ENCODE assay signal across 10 mouse cellular contexts in genomic region chr8:120418188-120418587, GRCm38 (mm10).
A peak's percentile ranks its signal among the peaks of the same experiment; 100 is the strongest.
DNase-seq lines count a peak whose midpoint lies in the region; ATAC-seq and TF ChIP-seq lines count a peak whose summit lies in the region.
"Had no signal": no experiment of that assay in that cellular context is flagged by ENCODE, and none has a peak within 500 bp of the region (broad histone marks: within the 10 kb centered on the region; RNA-seq: fewer than 3 reads in every experiment).

No protein-coding gene starts in this region.

- H3K36me3 ChIP-seq in lung, embryonic 14.5 days (ENCODE audit: insufficient read depth), result no peaks in the 10 kb centered on the region
- no peaks in the 10 kb centered on the region for H3K36me3 ChIP-seq in embryonic facial prominence, embryonic 12.5 days
- H3K36me3 ChIP-seq in hindbrain, embryonic 13.5 days, result no peaks in the 10 kb centered on the region
- no peaks in the 10 kb centered on the region for H3K36me3 ChIP-seq in limb, embryonic 12.5 days

- no peaks in the 10 kb centered on the region for H3K27me3 ChIP-seq in lung, embryonic 14.5 days (ENCODE audit: insufficient read depth, low read length)
- H3K27me3 ChIP-seq in embryonic facial prominence, embryonic 12.5 days, result 0 out of 2 replicates have a peak, but pooled peaks cover 3% of the 10 kb centered on the region
- H3K27me3 ChIP-seq in hindbrain, embryonic 13.5 days, result 0 out of 2 replicates have a peak, but pooled peaks cover 2% of the 10 kb centered on the region
- H3K27me3 ChIP-seq in limb, embryonic 12.5 days, result peaks cover 13% of the 10 kb centered on the region

- no peak for DNase-seq in lung, embryonic 14.5 days
- no peak for DNase-seq in lung, postnatal 4 days
- DNase-seq in layer of hippocampus, adult 11-12 months (ENCODE audit: low spot score), result no peak
- no peak for DNase-seq in right cerebral cortex, postnatal 14 days
- DNase-seq: cerebellum, postnatal 14 days had no signal

- H3K9me3 ChIP-seq in lung, embryonic 14.5 days (ENCODE audit: low read depth, low read length), result no peaks in the 10 kb centered on the region
- H3K9me3 ChIP-seq in embryonic facial prominence, embryonic 12.5 days, result no peaks in the 10 kb centered on the region
- H3K9me3 ChIP-seq in hindbrain, embryonic 13.5 days, result no peaks in the 10 kb centered on the region
- no peaks in the 10 kb centered on the region for H3K9me3 ChIP-seq in limb, embryonic 12.5 days

- H3K4me1 ChIP-seq in lung, embryonic 14.5 days (ENCODE audit: insufficient read depth), result peaks cover 62% of the 10 kb centered on the region
- H3K4me1 ChIP-seq in embryonic facial prominence, embryonic 12.5 days, result peaks cover 79% of the 10 kb centered on the region
- peaks cover 96% of the 10 kb centered on the region for H3K4me1 ChIP-seq in hindbrain, embryonic 13.5 days (replicated peaks)
- peaks cover 96% of the 10 kb centered on the region for H3K4me1 ChIP-seq in limb, embryonic 12.5 days (replicated peaks)

- no peak for ATAC-seq in lung, embryonic 14.5 days (ENCODE audit: insufficient read depth)
- ATAC-seq in embryonic facial prominence, embryonic 12.5 days (ENCODE audit: insufficient number of reproducible peaks, insufficient read depth, low FRiP score, low TSS enrichment), result no peak
- no peak for ATAC-seq in hindbrain, embryonic 13.5 days (ENCODE audit: low FRiP score)
- ATAC-seq in limb, embryonic 12.5 days (ENCODE audit: insufficient number of reproducible peaks, insufficient read depth, low FRiP score, low TSS enrichment, low read depth), result no peak

- peak overlapping the region; percentile 98 for H3K27ac ChIP-seq in lung, embryonic 14.5 days (ENCODE audit: low read depth)
- H3K27ac ChIP-seq in embryonic facial prominence, embryonic 12.5 days, result 0 out of 2 replicates have a peak overlapping the region, but pooled peaks have one; percentile 93
- peak overlapping the region; percentile 96 for H3K27ac ChIP-seq in hindbrain, embryonic 13.5 days
- H3K27ac ChIP-seq in limb, embryonic 12.5 days, result peak overlapping the region; percentile 93; the same call in 1 of the 2 replicates
- H3K27ac ChIP-seq: left cerebral cortex, adult 2 months had no signal

- no peak for TF ChIP-seq CTCF in lung, embryonic 14.5 days (IDR thresholded peaks at IDR 0.05; ENCODE audit: low read depth)

- no peak overlapping the region for H3K4me3 ChIP-seq in lung, embryonic 14.5 days (ENCODE audit: low read depth, low read length)
- no peak overlapping the region for H3K4me3 ChIP-seq in embryonic facial prominence, embryonic 12.5 days
- no peak overlapping the region for H3K4me3 ChIP-seq in hindbrain, embryonic 13.5 days
- H3K4me3 ChIP-seq in limb, embryonic 12.5 days (replicated peaks), result no peak overlapping the region
- H3K4me3 ChIP-seq: left cerebral cortex, adult 2 months; myocyte had no signal

- H3K4me2 ChIP-seq in lung, embryonic 14.5 days, result no peak overlapping the region
- no peak overlapping the region for H3K4me2 ChIP-seq in embryonic facial prominence, embryonic 12.5 days (replicated peaks)
- no peak overlapping the region for H3K4me2 ChIP-seq in hindbrain, embryonic 13.5 days
- H3K4me2 ChIP-seq in limb, embryonic 12.5 days, result no peak overlapping the region

- WGBS in lung, embryonic 14.5 days, result 32% methylated on average over 5 of the region's 5 CpGs
- 44% methylated on average over 5 of the region's 5 CpGs for WGBS in embryonic facial prominence, embryonic 12.5 days
- WGBS in hindbrain, embryonic 13.5 days, result 52% methylated on average over 5 of the region's 5 CpGs
- WGBS in limb, embryonic 12.5 days, result 46% methylated on average over 5 of the region's 5 CpGs

- peak overlapping the region; percentile 11; the same call in 1 of the 2 replicates for H3K9ac ChIP-seq in lung, embryonic 14.5 days
- no peak overlapping the region for H3K9ac ChIP-seq in embryonic facial prominence, embryonic 12.5 days
- H3K9ac ChIP-seq in hindbrain, embryonic 13.5 days, result no peak overlapping the region
- H3K9ac ChIP-seq in limb, embryonic 12.5 days (replicated peaks), result no peak overlapping the region; the same call in 1 of the 2 replicates
